Mouse (Mus musculus) liver, embryonic 14.5 days (tissue): ENCODE measurements around the gene Pcsk4.

Experiments
- CTCF ChIP-seq: IDR thresholded peaks from 2 replicates; pipeline ENCODE4 v1.5.1; 2016; ENCODE audit warnings: antibody characterized with exemption, low read depth, control low read depth
- EP300 ChIP-seq: IDR thresholded peaks from 2 replicates; pipeline ENCODE4 v1.6.1; 2016; ENCODE audit warnings: antibody characterized with exemption, low read depth

DNA sequence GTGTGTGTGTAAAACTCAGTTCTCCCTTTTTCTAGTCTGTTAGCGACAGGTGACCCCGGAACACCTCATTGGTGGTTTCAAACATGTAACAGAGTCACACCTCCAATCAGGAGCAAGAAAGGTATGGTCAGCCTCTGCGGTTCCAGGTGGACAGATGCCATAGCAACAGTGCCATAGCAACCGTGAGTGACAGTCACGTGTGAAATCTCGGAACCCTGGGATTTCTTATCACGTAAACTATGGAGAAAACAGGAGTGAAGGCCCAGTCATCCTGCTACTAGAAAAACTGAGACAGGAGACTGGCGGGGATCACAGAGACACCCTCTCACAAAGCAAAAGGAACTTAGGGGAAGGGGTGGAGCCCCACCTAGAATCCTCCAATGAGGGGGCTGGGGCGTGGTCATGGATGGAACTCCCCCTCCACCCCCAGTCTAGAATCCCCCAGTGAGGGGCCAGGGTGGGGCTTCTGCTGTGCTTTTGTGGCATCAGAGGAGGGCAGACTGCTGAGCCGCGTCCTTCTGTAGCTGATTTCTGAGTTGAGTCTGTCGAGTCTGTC lies 42.2 kb upstream of the Pcsk4 start:
- TF ChIP-seq CTCF (no peak), EP300 (no peak)
